Mouse (Mus musculus): ENCODE results near the gene Casz1.

Gene Casz1

DNA sequence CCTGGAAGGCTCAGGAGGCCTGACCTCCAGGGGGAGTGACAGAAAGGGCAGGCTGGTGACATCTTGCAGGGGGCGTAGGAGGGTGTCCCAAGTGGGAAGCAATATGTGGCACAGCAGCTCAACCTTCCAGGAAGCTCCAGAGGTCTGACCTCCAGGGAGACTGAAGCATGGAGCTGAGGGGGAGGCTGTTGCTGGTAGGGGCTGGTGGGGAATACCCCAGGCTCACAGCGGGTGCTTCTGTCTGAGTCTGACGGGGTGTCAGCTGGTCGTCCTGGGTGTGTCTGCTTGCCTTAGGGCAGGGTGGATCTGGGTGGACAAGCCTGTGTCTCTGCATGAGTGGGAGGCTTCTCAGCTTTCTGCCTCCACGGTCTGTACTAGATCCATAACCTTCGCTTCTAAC is 38.1 kb downstream of the Casz1 start:
- DNase-seq (ENCODE audit: low read depth, low spot score), result no peak

DNA sequence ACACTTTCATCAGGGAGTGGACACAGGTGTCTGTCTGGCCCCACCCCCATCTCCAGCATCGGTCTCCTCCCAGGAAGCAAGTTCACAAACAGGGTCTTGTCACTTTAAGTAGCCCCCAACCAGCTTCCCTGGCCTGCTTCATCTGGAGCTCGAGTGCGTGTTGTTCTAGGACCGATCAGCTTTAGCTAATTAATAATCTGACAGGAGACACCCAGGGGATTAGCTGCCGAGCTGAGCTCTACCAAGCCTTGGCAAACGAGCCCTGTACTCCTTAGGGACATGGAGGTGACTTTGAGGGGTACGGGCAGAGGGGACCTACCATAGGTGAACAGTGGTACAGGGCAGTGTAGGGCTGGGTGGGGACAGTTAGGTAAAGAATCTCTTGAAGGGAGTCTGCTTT is 40.7 kb downstream of the Casz1 start:
- no peak for DNase-seq (ENCODE audit: low read depth, low spot score)

DNA sequence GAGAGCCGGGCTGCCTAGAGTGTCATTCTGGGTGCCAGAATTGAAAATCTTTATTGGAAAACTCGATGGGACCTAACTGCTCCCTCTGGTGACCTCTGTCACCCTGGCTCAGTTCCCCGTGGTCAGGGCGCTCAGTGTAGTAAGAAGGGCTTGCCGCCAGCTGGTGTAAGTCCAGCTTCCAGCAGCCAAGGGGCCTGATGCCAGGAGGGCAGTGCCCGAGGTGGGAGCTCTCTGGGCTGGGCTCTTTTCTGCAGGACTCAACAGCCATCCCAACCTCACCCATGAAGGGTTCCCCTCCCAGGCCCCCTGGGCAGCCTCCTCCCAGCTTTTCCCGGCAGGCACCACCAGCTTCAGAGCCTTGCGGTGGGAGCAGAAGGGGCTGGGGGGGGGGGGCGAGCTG is 42.0 kb downstream of the Casz1 start:
- no peak for DNase-seq (ENCODE audit: low read depth, low spot score)

DNA sequence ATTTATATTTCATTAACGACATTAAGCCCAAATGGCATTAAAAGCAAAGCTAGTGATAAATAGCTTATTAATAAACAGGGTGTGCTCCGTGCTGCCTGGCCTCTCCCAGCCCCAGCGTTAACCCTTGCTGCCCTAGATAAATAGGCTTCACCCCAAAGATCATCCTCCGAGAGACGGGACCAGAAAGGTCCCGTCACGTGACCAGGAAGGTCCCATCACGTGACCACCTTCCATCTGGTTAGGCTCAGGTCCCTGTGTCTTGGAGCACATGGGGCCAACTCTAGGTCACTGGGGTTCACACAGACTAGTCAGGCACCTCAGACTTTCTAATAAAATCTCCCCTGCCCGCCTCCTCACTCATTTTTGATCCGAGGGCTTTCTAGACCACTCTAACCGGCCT is 42.5 kb downstream of the Casz1 start:
- no peak for DNase-seq (ENCODE audit: low read depth, low spot score)

DNA sequence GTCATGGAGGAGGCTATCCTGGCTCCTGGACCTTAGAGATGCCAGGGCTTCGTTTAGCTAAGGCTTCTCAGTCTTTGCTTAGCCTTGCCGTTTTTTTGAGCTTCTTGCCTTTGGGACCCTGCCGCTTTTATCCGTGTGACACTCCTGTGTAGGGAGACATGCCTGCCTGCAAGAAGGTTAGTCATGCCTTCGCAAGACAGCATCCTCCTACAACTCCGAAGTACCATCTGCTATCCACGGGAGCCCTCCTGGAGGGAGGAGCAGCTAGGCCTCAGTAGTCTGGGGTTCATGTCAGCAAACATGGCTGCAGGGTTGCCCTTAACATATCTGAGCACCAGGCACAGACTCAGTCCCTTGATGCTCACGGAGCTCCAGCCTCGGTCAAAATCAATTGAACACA is 43.4 kb downstream of the Casz1 start:
- no peak for DNase-seq (ENCODE audit: low read depth, low spot score)

DNA sequence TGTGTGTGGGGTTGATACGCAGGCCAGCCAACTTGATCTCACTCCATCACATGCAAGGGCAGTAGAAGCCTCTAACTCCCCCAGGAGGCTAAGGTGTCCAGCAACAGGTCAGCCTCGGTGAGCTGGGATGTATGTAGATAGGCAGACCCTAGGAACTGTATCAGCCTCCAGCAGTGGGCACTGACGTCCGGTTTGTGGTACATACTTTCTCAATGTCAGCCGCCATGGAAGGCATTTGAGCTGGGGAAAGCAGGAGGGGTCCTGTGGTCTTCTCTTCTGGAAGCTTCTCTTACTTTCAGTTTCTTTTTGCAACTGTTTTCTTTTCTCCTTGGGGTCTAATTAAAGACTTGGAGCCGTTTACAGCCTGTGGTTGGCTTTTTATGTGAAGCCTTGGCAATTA is 45.2 kb downstream of the Casz1 start:
- DNase-seq (ENCODE audit: low read depth, low spot score), result no peak

DNA sequence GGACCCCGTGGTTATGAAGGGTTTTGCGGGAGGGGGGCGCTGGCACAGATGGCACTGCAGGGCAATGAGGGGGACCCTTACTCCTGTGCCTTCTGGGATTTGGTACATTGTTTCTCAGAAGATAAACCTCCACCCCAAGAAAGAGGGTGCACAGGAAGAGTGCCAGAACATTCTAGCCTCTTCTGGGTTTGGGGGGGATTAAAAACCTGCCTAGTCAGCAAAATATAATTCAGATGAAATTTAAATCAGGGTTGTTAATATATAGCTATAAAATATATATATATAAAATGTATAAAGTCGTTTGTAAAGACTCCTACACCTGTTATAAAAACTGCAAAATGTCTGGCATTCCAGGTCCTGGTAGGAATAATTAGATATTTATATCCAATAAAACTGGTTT is 48.8 kb downstream of the Casz1 start:
- DNase-seq (ENCODE audit: low read depth, low spot score), result no peak

DNA sequence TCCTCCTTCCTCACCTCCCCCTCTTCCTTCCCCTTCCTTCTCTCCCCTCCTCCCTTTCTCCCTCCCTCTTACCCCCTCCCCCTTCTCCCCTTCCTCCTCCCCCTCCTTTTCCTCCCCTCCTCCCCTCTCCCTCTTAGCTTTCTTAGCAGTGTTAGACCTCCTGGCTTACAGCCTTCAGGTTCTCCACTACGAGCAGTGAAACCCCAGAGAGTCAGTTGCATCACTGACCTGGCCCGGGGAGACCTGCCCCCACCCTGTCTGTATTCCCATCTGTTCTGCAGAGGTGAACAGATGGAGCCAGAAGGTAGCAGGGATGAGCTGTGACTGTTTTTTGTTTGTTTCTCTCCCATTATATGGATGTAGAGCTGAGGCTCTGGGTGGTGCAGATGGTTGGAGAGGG is 49.9 kb downstream of the Casz1 start:
- no peak for DNase-seq (ENCODE audit: low read depth, low spot score)

DNA sequence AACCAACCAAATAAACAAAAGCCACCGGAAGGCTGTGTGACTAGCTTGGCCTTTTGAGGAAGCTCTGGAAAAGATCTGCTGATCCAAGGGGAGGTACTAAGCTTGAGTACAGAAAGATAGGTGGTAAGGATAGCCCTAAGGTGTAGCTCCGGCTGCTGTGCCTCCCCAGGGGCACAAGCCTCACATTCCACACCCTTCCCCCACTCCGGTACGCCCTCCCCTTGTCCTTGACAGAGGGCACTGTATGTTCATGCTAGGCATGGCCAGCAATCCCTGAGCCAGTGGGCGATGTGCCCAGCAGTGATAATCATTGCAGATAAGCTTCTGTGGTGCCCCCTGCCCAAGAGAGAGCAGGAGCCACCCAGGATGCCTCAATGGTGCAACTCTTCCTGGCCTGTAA is 51.3 kb downstream of the Casz1 start:
- DNase-seq (ENCODE audit: low read depth, low spot score), result no peak

DNA sequence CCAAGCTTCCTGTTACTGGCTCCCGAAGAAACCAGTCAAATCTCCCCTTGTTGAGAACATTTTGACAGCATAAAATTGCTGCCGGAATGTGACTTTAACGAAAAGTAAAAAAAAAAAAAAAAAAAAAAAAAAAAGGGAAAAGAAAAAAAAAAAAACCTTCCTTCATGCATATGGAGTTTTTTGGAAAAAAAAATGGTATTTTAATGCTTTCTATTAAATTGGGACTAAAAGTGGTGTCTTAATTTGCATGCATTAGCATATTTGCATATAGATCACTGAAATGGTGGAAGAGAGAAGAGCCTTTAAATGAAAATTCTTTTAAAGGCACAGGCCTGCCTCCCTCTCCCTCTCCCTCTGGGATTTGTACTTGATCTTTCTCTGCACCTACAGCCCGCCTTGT is 52.0 kb downstream of the Casz1 start:
- no peak for DNase-seq (ENCODE audit: low read depth, low spot score)

DNA sequence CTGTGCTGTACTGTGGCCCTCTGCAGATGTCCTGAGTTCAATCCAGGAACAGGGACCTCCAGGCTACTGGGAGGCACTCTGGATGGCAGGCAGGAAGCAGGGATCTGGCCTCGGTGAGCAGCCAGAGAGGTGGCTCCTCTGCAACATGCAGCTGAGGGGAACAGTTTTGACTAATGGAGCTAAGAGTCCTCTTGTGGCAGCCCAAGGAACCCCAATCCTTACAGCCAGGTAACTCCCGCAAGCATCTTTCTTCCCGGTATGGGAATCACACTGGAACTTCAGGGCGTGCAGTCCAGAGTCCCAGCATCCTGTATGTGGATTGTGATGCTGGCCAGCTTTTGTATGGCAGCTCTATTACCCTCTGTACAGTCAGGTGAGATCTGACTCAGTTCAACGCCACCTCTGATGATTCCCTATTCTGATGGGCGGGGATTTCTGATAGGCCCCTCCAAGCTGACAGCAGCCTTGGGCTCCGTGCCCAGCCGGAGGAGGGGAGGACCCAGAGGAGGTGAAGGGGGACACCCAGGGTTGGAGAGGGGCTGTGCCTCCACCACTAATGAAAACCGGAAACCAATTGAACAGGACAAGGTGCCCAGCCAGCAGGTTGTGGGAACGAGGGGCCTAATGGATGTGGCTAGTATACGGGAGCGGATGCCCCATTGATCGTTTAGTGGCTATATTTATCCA is 53.3 kb downstream of the Casz1 start:
- no peak for DNase-seq (ENCODE audit: low read depth, low spot score)

DNA sequence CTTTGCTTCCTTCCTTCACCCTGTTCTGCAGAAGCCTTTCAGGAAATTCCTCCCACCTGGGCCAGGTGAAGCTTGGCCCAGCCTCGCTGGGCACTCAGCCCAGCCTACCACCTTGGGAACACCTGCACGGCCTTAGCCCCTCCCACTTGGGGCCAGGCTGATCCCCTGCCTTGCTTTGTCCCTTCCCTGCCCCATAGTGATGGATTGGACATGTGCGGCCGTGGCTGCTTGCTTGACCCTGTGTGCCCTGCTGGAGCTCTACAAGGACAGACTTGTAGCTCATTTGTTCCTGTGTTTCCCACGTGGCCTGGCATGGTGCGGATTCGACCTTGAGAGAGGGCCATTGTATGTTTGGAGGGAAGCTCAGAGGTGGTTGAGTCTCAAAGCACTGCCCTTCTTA is 54.0 kb downstream of the Casz1 start:
- no peak for DNase-seq (ENCODE audit: low read depth, low spot score)

DNA sequence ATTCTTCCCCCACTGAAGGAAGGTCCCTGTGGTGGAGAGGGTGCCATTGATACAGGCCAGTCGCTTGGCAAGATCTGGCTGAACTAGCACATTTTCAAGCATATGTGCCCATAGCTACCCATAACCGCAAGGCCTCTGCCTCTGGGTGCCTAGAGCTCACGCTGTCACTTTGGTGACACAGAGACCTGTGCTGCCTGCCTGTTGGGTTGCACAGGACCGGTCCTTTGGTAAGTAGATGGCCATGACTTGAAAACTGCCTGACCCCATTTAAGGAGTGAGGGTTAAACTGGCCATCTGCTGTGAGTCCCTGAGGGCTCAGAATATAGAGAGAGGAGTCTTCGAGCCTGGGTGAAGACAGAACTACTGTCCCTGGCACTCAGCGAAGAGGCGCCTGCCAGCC is 55.2 kb downstream of the Casz1 start:
- DNase-seq (ENCODE audit: low read depth, low spot score), result no peak

DNA sequence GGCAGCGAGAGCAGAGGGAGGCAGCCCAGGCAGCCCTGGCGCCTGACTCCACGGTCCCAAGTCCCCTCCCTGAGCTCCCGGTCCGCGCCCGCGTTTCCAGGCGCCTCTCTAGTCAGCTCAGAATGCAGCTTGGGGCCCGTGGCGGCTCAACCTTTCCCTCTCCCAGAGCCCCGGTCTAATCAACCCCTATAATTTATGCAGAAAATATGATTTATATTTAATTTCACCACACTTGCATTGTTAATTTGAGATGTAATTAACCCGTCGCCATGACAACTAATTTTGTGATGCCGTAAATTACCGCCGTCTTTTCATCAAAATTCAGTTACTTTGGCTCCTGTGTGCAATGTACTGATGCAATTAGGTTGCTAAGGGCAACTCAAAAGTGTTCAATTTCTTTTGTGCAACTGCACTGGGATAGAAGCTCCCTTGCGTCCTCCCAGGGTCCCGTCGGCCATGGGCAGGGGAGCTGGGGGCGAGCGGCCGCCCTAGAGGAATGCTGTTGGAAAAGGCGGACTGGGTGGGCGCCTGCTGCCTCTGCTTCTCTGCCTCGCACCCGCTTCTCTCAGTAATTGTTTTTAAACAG is 55.8 kb downstream of the Casz1 start:
- DNase-seq (ENCODE audit: low read depth, low spot score), result no peak

DNA sequence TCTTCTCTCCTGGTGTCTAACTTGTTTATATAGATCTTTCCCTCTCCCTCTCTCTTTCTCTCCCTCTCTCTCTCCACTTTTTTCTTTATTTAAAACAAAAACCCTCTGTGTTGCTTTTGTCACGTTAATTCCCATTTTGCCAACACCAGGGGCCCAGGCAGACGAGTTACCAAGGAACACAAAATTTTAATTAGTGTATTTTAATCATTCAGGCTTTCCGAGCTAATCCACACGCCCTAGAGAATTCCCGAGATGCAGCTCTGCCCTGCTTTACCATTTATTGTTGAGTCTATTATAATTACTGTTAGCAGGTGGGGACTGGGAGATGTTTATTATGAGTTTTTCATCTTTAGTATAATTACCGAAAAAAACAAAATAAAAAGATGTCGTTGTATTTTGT is 56.4 kb downstream of the Casz1 start:
- DNase-seq (ENCODE audit: low read depth, low spot score), result no peak

DNA sequence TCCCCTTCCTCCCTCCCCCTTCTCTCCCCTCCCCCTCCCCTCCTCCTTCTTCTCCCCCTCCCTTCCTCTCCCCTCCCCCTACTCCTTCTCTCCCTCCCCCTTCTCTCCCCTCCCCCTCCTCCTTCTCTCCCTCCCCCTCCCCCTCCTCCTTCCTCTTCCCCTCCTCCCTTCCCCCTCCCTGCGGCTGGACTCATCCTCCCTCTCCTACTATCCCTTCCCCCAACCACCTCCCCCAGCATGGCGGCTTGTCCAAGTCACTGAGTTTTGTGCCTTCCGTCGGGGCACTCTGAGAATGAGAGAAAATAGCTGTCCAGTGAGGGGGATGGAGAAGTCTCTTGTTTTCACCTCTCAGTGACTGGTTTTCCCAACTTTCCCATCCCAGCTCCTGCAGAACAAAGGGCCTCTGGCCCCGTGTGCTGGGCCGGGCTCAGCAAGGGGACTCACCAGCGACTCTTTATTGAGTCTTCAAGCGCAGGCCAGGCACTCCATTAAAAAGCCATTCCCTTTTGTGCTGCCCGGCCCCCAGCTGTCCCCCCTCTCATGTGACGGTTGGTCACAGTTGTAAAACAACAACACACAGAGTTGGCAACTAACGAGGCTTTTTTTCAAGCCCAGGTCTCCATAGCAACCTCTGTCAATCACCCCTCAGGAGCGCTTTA is 62.7 kb downstream of the Casz1 start:
- no peak for DNase-seq (ENCODE audit: low read depth, low spot score)

DNA sequence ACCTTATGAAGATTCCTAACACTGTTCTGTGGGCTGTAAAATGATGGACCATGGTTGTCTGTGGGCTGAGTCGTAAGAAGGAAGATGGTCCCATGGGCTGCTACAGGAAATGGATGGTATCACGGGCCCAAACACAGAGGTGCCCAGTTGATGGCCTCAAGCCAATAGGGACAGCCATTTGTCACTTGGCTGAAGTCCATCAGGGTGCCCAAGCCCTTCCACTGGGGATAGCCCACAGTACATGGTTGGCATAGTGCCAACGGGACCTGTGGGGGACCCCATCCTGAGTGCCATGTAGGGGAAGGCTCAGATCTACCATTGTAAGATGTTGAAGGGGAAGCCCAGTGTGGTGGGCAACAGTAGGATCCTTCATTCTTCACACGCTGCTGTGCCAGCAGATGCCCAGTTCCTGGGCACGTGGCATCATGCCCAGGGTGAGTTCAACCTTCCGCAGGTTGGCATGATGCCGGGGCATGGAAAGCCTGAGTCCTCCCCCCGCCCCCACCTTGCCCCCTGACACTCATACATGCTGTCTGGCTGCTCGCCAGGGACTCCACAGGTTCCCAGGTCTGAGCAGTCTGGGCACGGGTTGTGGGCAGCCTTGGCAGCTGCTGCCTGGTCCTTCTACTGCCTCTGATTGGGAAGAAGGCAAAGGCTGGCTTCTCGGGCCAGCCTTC is 63.6 kb downstream of the Casz1 start:
- DNase-seq (ENCODE audit: low read depth, low spot score), result no peak

DNA sequence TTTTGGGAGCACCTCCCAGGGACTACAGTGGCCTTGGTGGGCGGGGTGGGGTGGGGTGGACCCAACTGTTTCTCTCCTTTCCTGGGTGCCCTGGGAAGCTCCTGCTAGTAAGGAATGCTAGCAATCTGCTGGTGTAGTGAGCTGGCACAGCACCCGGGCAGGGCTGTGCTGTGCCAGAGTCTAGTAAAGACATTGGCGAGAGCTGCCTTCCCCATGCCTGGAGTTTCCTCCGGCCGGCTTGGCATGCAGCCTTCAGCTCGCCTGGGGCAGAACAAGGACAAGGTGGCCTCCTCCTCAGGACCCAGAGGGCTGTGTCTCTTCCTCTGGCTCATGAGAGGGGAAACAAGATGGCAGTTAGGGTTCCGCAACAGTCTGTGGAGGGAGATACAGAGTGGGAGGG is 65.3 kb downstream of the Casz1 start:
- DNase-seq (ENCODE audit: low read depth, low spot score), result no peak

DNA sequence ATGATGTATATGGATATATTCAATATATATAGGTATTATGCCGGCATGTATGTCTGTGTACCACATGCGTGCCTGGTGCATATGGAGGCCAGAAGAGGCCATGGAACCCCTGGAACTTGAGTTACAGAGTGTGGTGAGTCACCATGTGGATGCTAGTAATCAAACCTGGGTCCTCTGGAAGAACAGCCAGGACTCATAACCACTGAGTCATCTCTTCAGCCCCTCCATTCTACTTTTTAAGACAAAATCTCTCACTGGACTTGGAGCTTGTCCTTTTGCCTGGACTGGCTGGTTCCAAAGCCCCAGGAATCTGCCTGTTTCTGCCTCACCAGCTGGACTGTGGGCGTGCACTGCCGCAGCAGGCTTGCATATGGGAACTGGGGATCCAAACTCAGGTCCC is 66.3 kb downstream of the Casz1 start:
- no peak for DNase-seq (ENCODE audit: low read depth, low spot score)

DNA sequence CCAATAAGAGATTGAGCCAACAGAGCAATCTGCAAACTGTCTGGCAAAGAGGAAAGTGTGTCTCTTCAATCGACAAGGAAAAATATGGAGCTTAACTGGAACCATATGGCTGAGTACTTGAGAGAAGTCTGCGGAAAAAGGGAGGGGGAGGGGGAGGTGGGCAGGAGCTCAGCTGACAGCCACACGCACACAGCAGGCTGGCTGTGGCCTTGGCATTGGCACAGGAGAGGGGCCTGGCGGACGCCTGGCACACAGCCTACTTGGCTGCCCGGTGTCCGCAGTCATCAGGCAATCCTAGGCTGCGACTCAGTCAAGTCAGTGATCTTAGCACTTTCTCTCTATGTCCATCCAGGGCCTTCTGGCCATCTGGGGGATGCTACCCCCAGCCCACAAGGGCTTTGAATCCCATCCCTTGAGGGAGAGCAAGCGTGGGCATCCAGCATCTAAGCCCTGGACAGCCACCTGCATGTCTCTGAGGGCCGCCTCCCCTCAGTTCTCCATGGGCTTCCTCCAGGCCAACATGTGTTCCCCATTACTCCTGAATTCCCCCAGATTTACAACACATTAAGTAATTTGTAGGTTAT is 67.6 kb downstream of the Casz1 start:
- DNase-seq (ENCODE audit: low read depth, low spot score), result no peak

DNA sequence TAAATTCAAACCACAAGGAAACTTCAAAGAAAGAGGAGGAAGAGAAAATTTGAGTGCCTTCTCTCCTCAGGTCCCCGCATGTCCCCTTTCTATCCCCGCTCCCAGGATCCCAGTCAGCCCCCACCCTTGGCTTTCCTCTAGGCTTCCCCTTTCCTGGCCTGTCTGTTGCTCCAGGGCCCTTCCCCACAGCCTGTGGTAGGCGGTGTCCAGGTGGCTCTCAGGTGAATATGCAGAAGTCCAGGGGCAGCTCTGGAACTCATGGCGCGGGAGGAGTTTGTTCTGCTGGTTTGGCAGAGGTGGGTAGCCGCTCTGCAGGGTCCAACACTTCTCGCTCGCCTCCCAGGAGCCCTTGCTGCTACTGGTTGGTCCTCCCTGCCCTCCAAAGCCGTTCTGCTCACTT is 68.1 kb downstream of the Casz1 start:
- no peak for DNase-seq (ENCODE audit: low read depth, low spot score)

DNA sequence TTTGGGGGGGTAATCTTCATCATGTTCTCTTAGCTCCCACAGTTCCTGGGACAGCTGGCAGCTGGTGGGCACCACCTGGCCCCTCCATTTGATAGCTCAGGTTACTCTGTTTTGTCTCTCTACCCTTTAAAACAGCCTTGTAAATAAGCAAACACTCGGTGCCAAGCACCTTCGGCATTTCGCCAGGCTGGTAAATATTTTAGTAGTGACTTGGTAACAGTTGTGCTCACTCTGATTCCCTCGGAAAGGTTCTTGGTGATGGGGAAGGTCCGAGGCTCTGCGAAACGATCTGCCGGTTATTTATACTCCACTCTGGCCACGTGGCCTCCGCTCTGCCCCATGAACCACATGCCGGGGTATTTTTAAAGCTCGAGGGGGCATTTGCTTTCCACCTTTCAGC is 68.6 kb downstream of the Casz1 start:
- no peak for DNase-seq (ENCODE audit: low read depth, low spot score)

DNA sequence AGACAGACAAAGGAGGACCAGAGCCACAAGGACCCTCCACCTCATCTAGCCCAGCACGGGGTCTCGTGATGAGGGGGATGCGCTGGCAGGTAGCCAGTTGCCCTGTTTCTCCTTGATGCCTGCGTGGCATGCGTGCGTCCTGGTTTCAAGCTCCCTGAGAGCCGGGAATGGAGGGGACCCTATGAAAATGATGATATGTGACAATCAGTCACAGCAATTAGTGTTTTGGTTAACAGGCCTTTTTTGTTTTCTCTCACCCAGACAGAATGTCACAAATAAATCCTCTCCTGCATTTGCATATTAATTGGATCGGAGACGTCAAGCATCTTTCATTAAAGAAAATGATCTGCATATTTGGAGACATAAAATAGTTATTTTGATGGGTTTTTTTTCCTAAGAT is 71.9 kb downstream of the Casz1 start:
- DNase-seq (ENCODE audit: low read depth, low spot score), result no peak

Measured in A20 (cell line).